Mouse (Mus musculus) embryonic fibroblast, embryonic 13.5 days (primary cell): ENCODE measurements around the gene Zfr.

Source experiments
- CTCF ChIP-seq: IDR thresholded peaks from 2 replicates; pipeline ENCODE4 v1.5.1; 2011; ENCODE audit warnings: mild to moderate bottlenecking, control low read depth, low read length, moderate library complexity, borderline replicate concordance; ENCODE audit not compliant: insufficient read depth
- POLR2A ChIP-seq: IDR thresholded peaks from 2 replicates; pipeline ENCODE4 v1.6.1; 2011; ENCODE audit warnings: low read depth, mild to moderate bottlenecking, control low read depth, low read length, moderate library complexity

DNA sequence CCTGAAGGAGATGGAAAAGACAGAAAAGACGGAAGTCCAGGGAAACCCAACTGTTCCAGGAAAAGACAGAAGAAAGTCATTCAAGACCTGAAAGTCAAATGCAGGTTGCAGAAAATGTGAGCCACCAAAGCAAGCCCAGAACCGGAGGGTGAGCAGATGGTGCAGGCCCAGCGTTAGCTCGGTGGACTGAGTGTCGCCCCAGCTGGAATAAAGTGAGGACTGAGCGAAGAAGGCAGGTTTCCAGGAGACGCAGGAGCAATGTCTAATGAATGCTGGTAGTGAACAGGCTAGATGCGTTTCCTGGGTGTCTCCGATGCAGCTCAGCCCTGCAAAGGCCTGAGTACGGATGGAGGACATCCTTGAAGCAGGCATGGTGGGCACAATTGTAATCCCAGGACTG is 29.5 kb upstream of the Zfr start:
- no peak for TF ChIP-seq CTCF
- no peak for TF ChIP-seq POLR2A
